Mouse (Mus musculus) urinary bladder, postnatal 36 days (tissue): Measurements from ENCODE around the gene Olfr1346.
"Not testable (repeated sequence)": the region's sequence is repeated elsewhere in the genome, so short reads cannot be mapped to it uniquely, and the experiment has no call there.

Experiments used
- DNase-seq, 2 experiments: peaks; one replicate each; pipeline ENCODE4 v3.0.0; 2022; ENCODE audit warnings: low spot score in 2 of 2, mixed read lengths in 1 of 2

The Olfr1346 gene

GRCm38 (mm10) chr7:6466951-6467350 is at the start of gene Olfr1346:
Gene Olfr1346 (plus strand): TSS chr7:6467101.
- DNase-seq = no peak

- no peak for DNase-seq
These were observed 47.0 kb upstream of the Olfr1346 start for GRCm38 (mm10) chr7:6419894-6420293.

- no peak for DNase-seq
These were observed 37.5 kb upstream of the Olfr1346 start for GRCm38 (mm10) chr7:6429381-6429780.

GRCm38 (mm10) chr7:6430342-6430741 is 36.6 kb upstream of the Olfr1346 start:
- no peak for DNase-seq

- no peak for DNase-seq
These were observed 28.5 kb upstream of the Olfr1346 start, which contains the start of gene Olfr1344 for GRCm38 (mm10) chr7:6438388-6438787. Gene Olfr1344 (plus strand): TSS chr7:6438688.

- DNase-seq = no peak
These were observed 25.7 kb upstream of the Olfr1346 start for GRCm38 (mm10) chr7:6441173-6441572.

GRCm38 (mm10) chr7:6447771-6448170 is 19.1 kb upstream of the Olfr1346 start:
- no peak for DNase-seq

GRCm38 (mm10) chr7:6455868-6456267 is 11.0 kb upstream of the Olfr1346 start, which contains the start of gene Olfr1336:
Gene Olfr1336 (plus strand): TSS chr7:6456168.
- DNase-seq = no peak

GRCm38 (mm10) chr7:6456399-6456798 is 10.5 kb upstream of the Olfr1346 start:
- no peak for DNase-seq

- not testable (repeated sequence) for DNase-seq
These were observed 10.7 kb downstream of the Olfr1346 start for GRCm38 (mm10) chr7:6477633-6478032.

- no peak for DNase-seq
These were observed 19.9 kb downstream of the Olfr1346 start, which contains the start of gene Olfr5 for GRCm38 (mm10) chr7:6486841-6487240. Gene Olfr5 (minus strand): TSS chr7:6486941.

- no peak for DNase-seq
These were observed 32.8 kb downstream of the Olfr1346 start, which contains the start of gene Olfr1347 for GRCm38 (mm10) chr7:6499655-6500054. Gene Olfr1347 (minus strand): TSS chr7:6499755.

- DNase-seq = no peak
These were observed 41.7 kb downstream of the Olfr1346 start, which contains the start of gene Olfr1348 for GRCm38 (mm10) chr7:6508648-6509047. Gene Olfr1348 (minus strand): TSS chr7:6508748.

GRCm38 (mm10) chr7:6521666-6522065 is 54.8 kb downstream of the Olfr1346 start:
- no peak for DNase-seq

- DNase-seq = no peak
These were observed 55.9 kb downstream of the Olfr1346 start, which contains the start of gene Olfr1349 for GRCm38 (mm10) chr7:6522850-6523249. Gene Olfr1349 (minus strand): TSS chr7:6522950.

- no peak for DNase-seq
These were observed 58.1 kb downstream of the Olfr1346 start for GRCm38 (mm10) chr7:6525001-6525400.

GRCm38 (mm10) chr7:6526141-6526540 is 59.2 kb downstream of the Olfr1346 start:
- DNase-seq = no peak
